8 mouse cellular contexts compared by ENCODE assay signal in the genomic region with DNA sequence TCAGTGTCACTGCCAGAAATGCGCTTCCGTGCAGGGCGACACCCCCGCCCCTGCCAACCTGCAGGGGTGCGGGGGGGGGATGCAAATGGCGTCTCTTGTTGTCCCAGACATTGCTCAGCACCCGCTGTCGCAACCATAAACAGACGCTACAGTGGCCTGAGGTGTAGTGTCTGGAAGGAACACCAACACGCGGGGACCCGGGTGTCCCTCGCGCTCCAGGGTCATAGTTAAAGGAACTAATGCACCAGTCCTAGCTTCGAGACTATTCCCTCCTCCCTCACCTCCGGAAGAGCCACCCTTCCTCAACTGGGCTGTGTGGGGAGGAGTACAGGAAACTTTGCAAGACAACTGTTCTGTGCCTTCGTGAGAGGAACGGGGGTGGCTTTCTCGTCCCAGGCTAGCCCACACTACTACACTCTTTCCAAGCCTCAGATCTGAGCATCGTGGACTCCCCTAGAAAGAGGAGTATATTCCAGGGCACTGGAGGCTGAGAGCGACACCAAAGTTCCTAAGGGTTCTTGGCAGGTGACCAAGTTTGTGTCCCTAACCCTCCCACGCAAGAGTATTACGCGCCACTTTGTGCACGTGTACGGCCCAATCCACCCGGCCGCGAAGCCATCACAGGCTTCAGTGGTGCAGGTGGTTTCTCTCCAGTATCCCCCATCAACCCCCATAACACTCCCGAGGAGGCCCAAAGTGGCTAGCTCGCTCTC. TPM values are rescaled to one million over a fixed set of nuclear protein-coding genes. Genes with fewer than 3 reads are reported as not detected.
DNase-seq lines count a peak whose midpoint lies in the region; ATAC-seq and TF ChIP-seq lines count a peak whose summit lies in the region.

No protein-coding gene starts in this region.

- peak overlapping the region; percentile 63 for H3K4me2 ChIP-seq in forebrain, embryonic 11.5 days (ENCODE audit: low read depth, low read length, severe bottlenecking)
- H3K4me2 ChIP-seq in hindbrain, embryonic 13.5 days: peak overlapping the region; percentile 61
- peak overlapping the region; percentile 66 for H3K4me2 ChIP-seq in midbrain, postnatal 0 days (ENCODE audit: low read depth, low read length, poor library complexity, severe bottlenecking)

- no peak for TF ChIP-seq CTCF in liver, adult 2 months (IDR thresholded peaks at IDR 0.05; ENCODE audit: low read depth, low read length)
- TF ChIP-seq CTCF in midbrain, postnatal 0 days (IDR thresholded peaks at IDR 0.05): no peak

- peaks cover 2% of the 10 kb centered on the region; the same call in 1 of the 2 replicates for H3K4me1 ChIP-seq in forebrain, embryonic 11.5 days (replicated peaks; ENCODE audit: control insufficient read depth, insufficient read depth, low read length)
- peaks cover 38% of the 10 kb centered on the region for H3K4me1 ChIP-seq in hindbrain, embryonic 13.5 days (replicated peaks)
- 0 out of 2 replicates have a peak, but pooled peaks cover 1% of the 10 kb centered on the region for H3K4me1 ChIP-seq in liver, adult 2 months (ENCODE audit: control insufficient read depth, insufficient read depth, low read length)
- no peaks in the 10 kb centered on the region for H3K4me1 ChIP-seq in midbrain, postnatal 0 days (ENCODE audit: insufficient read depth, low read length)

- peak overlapping the region; percentile 40 for H3K4me3 ChIP-seq in forebrain, embryonic 11.5 days (ENCODE audit: low read depth, low read length)
- peak overlapping the region; percentile 45 for H3K4me3 ChIP-seq in hindbrain, embryonic 13.5 days
- peak overlapping the region; percentile 59 for H3K4me3 ChIP-seq in liver, adult 2 months (ENCODE audit: insufficient read depth, low read depth, low read length)
- H3K4me3 ChIP-seq in midbrain, postnatal 0 days (ENCODE audit: low read depth, low read length): peak overlapping the region; percentile 44

- no peak overlapping the region for H3K27ac ChIP-seq in forebrain, embryonic 11.5 days (ENCODE audit: low read depth, low read length)
- H3K27ac ChIP-seq in hindbrain, embryonic 13.5 days: peak overlapping the region; percentile 50
- H3K27ac ChIP-seq in liver, adult 2 months (replicated peaks; ENCODE audit: insufficient read depth, low read depth, low read length): peak overlapping the region; percentile 64
- no peak overlapping the region for H3K27ac ChIP-seq in midbrain, postnatal 0 days (ENCODE audit: low read depth, low read length)

- H3K9me3 ChIP-seq in forebrain, embryonic 11.5 days (ENCODE audit: control insufficient read depth, low read length): no peaks in the 10 kb centered on the region
- no peaks in the 10 kb centered on the region for H3K9me3 ChIP-seq in hindbrain, embryonic 13.5 days
- H3K9me3 ChIP-seq in midbrain, postnatal 0 days (ENCODE audit: low read length): no peaks in the 10 kb centered on the region

- DNase-seq in spleen, adult 18-20 months: peak; percentile 46 to 57
- no peak for DNase-seq in spleen, adult 12 weeks (ENCODE audit: low spot score)
- DNase-seq in forebrain, embryonic 11.5 days (ENCODE audit: low spot score): no peak
- DNase-seq in liver, adult 2 months (ENCODE audit: extremely low read depth, low read depth, low spot score): peak; percentile 24
- no peak for DNase-seq in midbrain, postnatal 0 days (ENCODE audit: low spot score)
- no peak for DNase-seq in urinary bladder, postnatal 4 days (ENCODE audit: low spot score in 2 of 2)
- no peak for DNase-seq in urinary bladder, adult 18-20 months (ENCODE audit: low spot score in 2 of 2)

- H3K27me3 ChIP-seq in forebrain, embryonic 11.5 days (ENCODE audit: control insufficient read depth, insufficient read depth, low read length): peaks cover 49% of the 10 kb centered on the region
- peaks cover 68% of the 10 kb centered on the region for H3K27me3 ChIP-seq in hindbrain, embryonic 13.5 days
- H3K27me3 ChIP-seq in liver, adult 2 months (ENCODE audit: control insufficient read depth, insufficient read depth, low read length): no peaks in the 10 kb centered on the region
- H3K27me3 ChIP-seq in midbrain, postnatal 0 days (ENCODE audit: insufficient read depth, low read length): peaks cover 19% of the 10 kb centered on the region; the same call in 1 of the 2 replicates

- TF ChIP-seq POLR2A in liver, adult 2 months (IDR thresholded peaks at IDR 0.05; ENCODE audit: extremely low read depth, insufficient read depth, low read length): no peak

- no peaks in the 10 kb centered on the region for H3K36me3 ChIP-seq in forebrain, embryonic 11.5 days (ENCODE audit: control insufficient read depth, insufficient read depth, low read length)
- no peaks in the 10 kb centered on the region for H3K36me3 ChIP-seq in hindbrain, embryonic 13.5 days
- no peaks in the 10 kb centered on the region for H3K36me3 ChIP-seq in liver, adult 2 months (ENCODE audit: control insufficient read depth, insufficient read depth, low read length)
- H3K36me3 ChIP-seq in midbrain, postnatal 0 days (ENCODE audit: insufficient read depth, low read length): no peaks in the 10 kb centered on the region

- WGBS in forebrain, embryonic 11.5 days: 5% methylated on average over 30 of the region's 31 CpGs
- WGBS in hindbrain, embryonic 13.5 days: 9% methylated on average over 30 of the region's 31 CpGs
- whole genome bisulfite sequencing in liver, adult 2 months: 3% methylated on average over 31 of the region's 31 CpGs
- WGBS in midbrain, postnatal 0 days: 10% methylated on average over 29 of the region's 31 CpGs

- ATAC-seq in forebrain, embryonic 11.5 days (replicated peaks; ENCODE audit: low FRiP score): peak; percentile 8; the same call in 1 of the 2 replicates
- ATAC-seq in hindbrain, embryonic 13.5 days (ENCODE audit: low FRiP score): peak; percentile 15; the same call in 1 of the 2 replicates
- ATAC-seq in midbrain, postnatal 0 days (ENCODE audit: low FRiP score): no peak

- H3K9ac ChIP-seq in forebrain, embryonic 11.5 days (ENCODE audit: low read length): peak overlapping the region; percentile 7; the same call in 1 of the 2 replicates
- peak overlapping the region; percentile 71; the same call in 1 of the 2 replicates for H3K9ac ChIP-seq in hindbrain, embryonic 13.5 days
- H3K9ac ChIP-seq in liver, adult 2 months (ENCODE audit: low read depth, low read length): peak overlapping the region; percentile 58
- H3K9ac ChIP-seq in midbrain, postnatal 0 days (replicated peaks; ENCODE audit: low read length, poor library complexity, severe bottlenecking): no peak overlapping the region

- no peaks in the 10 kb centered on the region for H3K79me2 ChIP-seq in liver, adult 2 months (ENCODE audit: control insufficient read depth, insufficient read depth, low read length)

RNA-seq across cellular contexts. Expression of gene Bcor, which starts 1.2 kb away (rescaled TPM):
- 23.5 and 26.3 TPM in 2 replicates for polyA plus RNA-seq in forebrain, embryonic 11.5 days (2014; fragmentation: Nextera tagmentation; extraction: Ambion mirVana)
- 17.8 and 18.1 TPM in 2 replicates for polyA plus RNA-seq in hindbrain, embryonic 13.5 days (2015; fragmentation: Nextera tagmentation; extraction: Ambion mirVana)
- total RNA-seq in liver, adult 2 months (2014; rRNA removed): 2.8 and 4.9 TPM in 2 replicates
- polyA plus RNA-seq in liver, adult 2 months (2012; rRNA removed): 5.6 and 6.6 TPM in 2 replicates
- 28.6 and 45.5 TPM in 2 replicates for total RNA-seq in midbrain, postnatal 0 days (2014; rRNA removed)
- polyA plus RNA-seq in midbrain, postnatal 0 days (2015; fragmentation: Nextera tagmentation; extraction: Ambion mirVana): 11.7 and 12.9 TPM in 2 replicates

Comparison
In these comparisons a context has a peak if more than half of its experiments do, and no peak if none do; other contexts are left out.
1. DNase-seq: peak in spleen, adult 18-20 months (2 of 2) and liver, adult 2 months (single experiment); none in spleen, adult 12 weeks (single experiment), forebrain, embryonic 11.5 days (single experiment), midbrain, postnatal 0 days (single experiment), urinary bladder, postnatal 4 days (0 of 2) and urinary bladder, adult 18-20 months (0 of 2).
2. H3K27ac ChIP-seq: peak in hindbrain, embryonic 13.5 days (single experiment) and liver, adult 2 months (single experiment); none in forebrain, embryonic 11.5 days (single experiment) and midbrain, postnatal 0 days (single experiment).
3. Peak in every context shown above with its lines, with median percentiles within 50 percentile points of each other: H3K4me2 ChIP-seq and H3K4me3 ChIP-seq.